Mouse (Mus musculus) frontal cortex, adult 2 months (tissue): ENCODE results near the gene Olfr970. TPM values are rescaled to one million over a fixed set of nuclear protein-coding genes. Genes with fewer than 3 reads are reported as not detected.
"Not testable (repeated sequence)": the region's sequence is repeated elsewhere in the genome, so short reads cannot be mapped to it uniquely, and the experiment has no call there.

Experiments used
- DNase-seq, 2 experiments: peaks; one replicate each; pipeline ENCODE4 v3.0.0; 2022; ENCODE audit warnings: low spot score in 1 of 2; ENCODE audit errors: extremely low spot score in 1 of 2
- polyA plus RNA-seq: library from polyadenylated mRNA; depleted of rRNA; stranded (reverse); fragments of >200 nt; gene quantifications from 2 replicates; pipeline ENCODE4 v1.2.3, GENCODE M21; 2012; rRNA removed

Gene Olfr970
- polyA plus RNA-seq = not detected in 2 replicates

DNA sequence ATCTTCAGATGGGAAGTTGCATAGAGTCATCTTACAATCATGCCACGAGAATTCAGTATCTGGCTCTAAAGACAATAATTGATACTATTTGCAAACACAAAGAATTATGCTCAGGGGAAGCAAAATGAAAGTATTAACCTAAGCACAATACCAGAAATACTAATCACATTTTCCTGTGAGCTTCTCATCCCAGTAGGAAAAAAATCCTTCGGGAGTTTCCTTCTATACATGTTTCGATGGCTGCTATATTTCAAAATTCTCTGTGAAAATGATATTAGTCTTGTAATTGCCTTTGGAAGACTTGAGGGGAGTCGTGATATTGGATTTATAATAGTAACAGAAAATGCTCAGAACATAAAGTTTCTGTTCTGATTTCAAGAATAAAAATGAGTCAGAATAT, at the start of gene Olfr970:
Olfr970 (plus strand) TSS at position 301 of the 400 bp plus-strand sequence.
- DNase-seq = no peak

- DNase-seq = no peak
Measured at GRCm38 (mm10) chr9:39783153-39783552, 25.5 kb upstream of the Olfr970 start, which contains the start of gene Olfr968. TSS of gene Olfr968 (minus strand) at chr9:39783253.

GRCm38 (mm10) chr9:39790558-39790957, 18.1 kb upstream of the Olfr970 start, which contains the start of gene Olfr969:
TSS of gene Olfr969 (plus strand) at chr9:39790945.
- DNase-seq = no peak

DNA sequence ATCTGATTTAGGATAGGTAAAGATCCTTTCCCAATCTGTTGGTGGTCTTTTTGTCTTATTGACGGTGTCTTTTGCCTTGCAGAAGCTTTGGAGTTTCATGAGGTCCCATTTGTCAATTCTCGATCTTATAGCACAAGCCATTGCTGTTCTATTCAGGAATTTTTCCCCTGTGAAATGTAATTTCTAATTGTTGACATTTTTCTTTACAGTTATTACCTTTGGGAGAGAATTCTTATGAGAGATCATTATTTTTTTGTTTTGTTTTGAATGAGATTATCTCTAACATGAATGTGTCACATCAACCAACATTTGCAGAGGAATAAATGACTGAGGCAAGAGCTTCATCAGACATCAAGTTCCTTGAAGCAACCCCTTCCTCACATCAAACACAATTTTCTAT, 27.9 kb downstream of the Olfr970 start, which contains the start of gene Olfr971:
Olfr971 (plus strand) TSS at position 301 of the 400 bp plus-strand sequence.
- not testable (repeated sequence) for DNase-seq

DNA sequence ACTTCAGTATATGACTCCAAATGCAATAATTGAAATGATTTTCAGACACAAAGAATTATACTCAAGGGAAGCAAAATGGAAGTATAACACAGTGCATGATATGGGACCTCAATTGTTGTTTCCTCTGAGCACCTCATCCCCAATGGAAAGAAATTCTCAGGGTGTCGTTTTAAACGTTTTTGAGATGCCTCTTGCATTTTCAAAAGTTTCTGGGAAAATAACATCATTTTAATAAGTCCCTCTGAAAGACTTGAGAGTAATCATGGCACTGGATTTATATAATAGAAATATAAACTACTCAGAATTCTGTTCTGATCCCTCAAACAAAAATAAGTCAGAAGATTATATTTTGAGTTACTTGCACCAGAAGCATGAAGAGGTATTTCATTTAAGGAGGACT, 57.5 kb downstream of the Olfr970 start, which contains the start of gene Olfr972:
Olfr972 (plus strand) TSS at position 301 of the 400 bp plus-strand sequence.
- DNase-seq = no peak

Other genes starting within 250 kb of the Olfr970 start
- not detected in 2 replicates for gene Olfr959, start 233.3 kb upstream of the Olfr970 start, polyA plus RNA-seq
- 4.4 and 5.5 TPM in 2 replicates for gene AW551984, start 204.5 kb upstream of the Olfr970 start, polyA plus RNA-seq
- gene Olfr148, start 198.2 kb upstream of the Olfr970 start, polyA plus RNA-seq = not detected in 2 replicates
- not detected in 2 replicates for gene Olfr960, start 187.5 kb upstream of the Olfr970 start, polyA plus RNA-seq
- not detected in 2 replicates for gene Olfr961, start 163.8 kb upstream of the Olfr970 start, polyA plus RNA-seq
- not detected in 2 replicates for gene Olfr963, start 141.7 kb upstream of the Olfr970 start, polyA plus RNA-seq
- gene Olfr149, start 101.7 kb upstream of the Olfr970 start, polyA plus RNA-seq = not detected in 2 replicates
- 0.11 TPM in 1 of 2 replicates, not detected in the other for gene Olfr965, start 97.5 kb upstream of the Olfr970 start, polyA plus RNA-seq
- gene Olfr150, start 77.9 kb upstream of the Olfr970 start, polyA plus RNA-seq = not detected in 2 replicates
- gene Olfr967, start 62.6 kb upstream of the Olfr970 start, polyA plus RNA-seq = not detected in 2 replicates
- not detected in 2 replicates for gene Olfr968, start 25.6 kb upstream of the Olfr970 start, polyA plus RNA-seq
- gene Olfr969, start 17.9 kb upstream of the Olfr970 start, polyA plus RNA-seq = not detected in 2 replicates
- not detected in 2 replicates for gene Olfr971, start 28.0 kb downstream of the Olfr970 start, polyA plus RNA-seq
- 0.06 TPM in 1 of 2 replicates, not detected in the other for gene Olfr972, start 57.6 kb downstream of the Olfr970 start, polyA plus RNA-seq
- not detected in 2 replicates for gene Olfr229, start 98.5 kb downstream of the Olfr970 start, polyA plus RNA-seq
- gene Olfr974, start 128.6 kb downstream of the Olfr970 start, polyA plus RNA-seq = not detected in 2 replicates
- 0.02 TPM in 1 of 2 replicates, not detected in the other for gene Olfr975, start 143.2 kb downstream of the Olfr970 start, polyA plus RNA-seq
- gene Olfr976, start 152.3 kb downstream of the Olfr970 start, polyA plus RNA-seq = not detected in 2 replicates
- not detected in 2 replicates for gene Olfr978, start 183.3 kb downstream of the Olfr970 start, polyA plus RNA-seq
- not detected in 2 replicates for gene Olfr979, start 194.6 kb downstream of the Olfr970 start, polyA plus RNA-seq
- not detected in 2 replicates for gene Olfr980, start 200.7 kb downstream of the Olfr970 start, polyA plus RNA-seq
- 0.04 and 0.11 TPM in 2 replicates for gene Olfr981, start 212.6 kb downstream of the Olfr970 start, polyA plus RNA-seq